13 mouse cellular contexts compared by ENCODE assay signal in the genomic region with DNA sequence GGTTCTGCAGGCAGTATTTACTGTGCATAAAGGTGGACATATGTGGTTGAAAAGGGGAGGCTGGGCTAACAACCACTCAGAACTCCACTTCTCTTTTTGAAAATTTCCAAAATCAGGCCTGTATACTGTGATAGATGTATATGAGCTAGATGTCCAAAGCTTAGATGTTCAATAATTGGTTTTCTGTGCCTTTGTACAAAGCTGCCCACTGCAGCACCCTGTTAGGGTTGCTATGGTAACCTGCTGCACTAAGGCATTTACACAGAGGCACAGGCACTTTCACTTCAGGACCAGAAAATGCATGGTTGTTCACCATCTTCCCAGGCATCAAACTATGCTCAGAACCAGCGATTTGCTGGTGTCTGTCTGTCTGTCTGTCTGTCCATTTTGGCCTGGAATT. TPM values are rescaled to one million over a fixed set of nuclear protein-coding genes. Genes with fewer than 3 reads are reported as not detected.
DNase-seq lines count a peak whose midpoint lies in the region; ATAC-seq lines count a peak whose summit lies in the region.
"Had no signal": no experiment of that assay in that cellular context is flagged by ENCODE, and none has a peak within 500 bp of the region (broad histone marks: within the 10 kb centered on the region; RNA-seq: fewer than 3 reads in every experiment).

No protein-coding gene starts in this region.

- no peaks in the 10 kb centered on the region for H3K36me3 ChIP-seq in neural tube, embryonic 11.5 days (ENCODE audit: control insufficient read depth, insufficient read depth, low read length)
- no peaks in the 10 kb centered on the region; the same call in 1 of the 2 replicates for H3K36me3 ChIP-seq in forebrain, embryonic 14.5 days (ENCODE audit: control insufficient read depth, insufficient read depth, low read length)
- no peaks in the 10 kb centered on the region for H3K36me3 ChIP-seq in midbrain, embryonic 11.5 days (ENCODE audit: control insufficient read depth, insufficient read depth, low read length)
- H3K36me3 ChIP-seq: embryonic facial prominence, embryonic 15.5 days had no signal

- peak overlapping the region; percentile 16; the same call in 1 of the 2 replicates for H3K4me3 ChIP-seq in neural tube, embryonic 11.5 days (ENCODE audit: low read depth, low read length)
- H3K4me3 ChIP-seq in forebrain, embryonic 14.5 days (ENCODE audit: low read depth, low read length), result peak overlapping the region; percentile 51
- H3K4me3 ChIP-seq in midbrain, embryonic 11.5 days (ENCODE audit: low read depth, low read length), result peak overlapping the region; percentile 57
- H3K4me3 ChIP-seq: embryonic facial prominence, embryonic 15.5 days had no signal

- no peak overlapping the region for H3K9ac ChIP-seq in neural tube, embryonic 11.5 days (ENCODE audit: low read length)
- peak overlapping the region; percentile 90; the same call in 1 of the 2 replicates for H3K9ac ChIP-seq in forebrain, embryonic 14.5 days (ENCODE audit: low read length)
- H3K9ac ChIP-seq in midbrain, embryonic 11.5 days (ENCODE audit: low read length), result peak overlapping the region; percentile 10; the same call in 1 of the 2 replicates
- H3K9ac ChIP-seq: embryonic facial prominence, embryonic 15.5 days had no signal

- 0 out of 2 replicates have a peak, but pooled peaks cover 2% of the 10 kb centered on the region for H3K27me3 ChIP-seq in neural tube, embryonic 11.5 days (ENCODE audit: control insufficient read depth, insufficient read depth, low read length)
- no peaks in the 10 kb centered on the region for H3K27me3 ChIP-seq in forebrain, embryonic 14.5 days (replicated peaks; ENCODE audit: control insufficient read depth, insufficient read depth, low read length)
- H3K27me3 ChIP-seq in midbrain, embryonic 11.5 days (ENCODE audit: control insufficient read depth, insufficient read depth, low read length), result no peaks in the 10 kb centered on the region

- 30% methylated on average over 1 of the region's 1 CpGs for WGBS in neural tube, embryonic 11.5 days
- 21% methylated on average over 1 of the region's 1 CpGs for WGBS in forebrain, embryonic 14.5 days
- WGBS in midbrain, embryonic 11.5 days, result 42% methylated on average over 1 of the region's 1 CpGs

- no peak overlapping the region for H3K27ac ChIP-seq in neural tube, embryonic 11.5 days (ENCODE audit: low read depth, low read length)
- H3K27ac ChIP-seq in forebrain, embryonic 14.5 days (ENCODE audit: low read depth, low read length), result no peak overlapping the region
- no peak overlapping the region for H3K27ac ChIP-seq in midbrain, embryonic 11.5 days (ENCODE audit: low read depth, low read length)
- H3K27ac ChIP-seq: embryonic facial prominence, embryonic 15.5 days had no signal

- H3K4me1 ChIP-seq in neural tube, embryonic 11.5 days (ENCODE audit: control insufficient read depth, insufficient read depth, low read length), result peaks cover 16% of the 10 kb centered on the region; the same call in 1 of the 2 replicates
- peaks cover 27% of the 10 kb centered on the region for H3K4me1 ChIP-seq in forebrain, embryonic 14.5 days (ENCODE audit: control insufficient read depth, insufficient read depth, low read length)
- peaks cover 16% of the 10 kb centered on the region for H3K4me1 ChIP-seq in midbrain, embryonic 11.5 days (ENCODE audit: control insufficient read depth, insufficient read depth, low read length)

- DNase-seq in neural tube, embryonic 11.5 days (ENCODE audit: low spot score), result peak; percentile 47
- DNase-seq in neural tube, embryonic 10.5 days (ENCODE audit: extremely low spot score, low spot score), result no peak
- peak; percentile 86 for DNase-seq in forebrain, embryonic 14.5 days (ENCODE audit: low spot score)
- DNase-seq in midbrain, embryonic 11.5 days (ENCODE audit: low spot score, missing footprints), result peak; percentile 84
- no peak for DNase-seq in kidney, adult 11 months
- no peak for DNase-seq in kidney, postnatal 25 days
- DNase-seq in spleen, adult 12 weeks (ENCODE audit: low spot score), result no peak
- DNase-seq in heart, adult 11 months, result no peak
- DNase-seq: gastrocnemius, postnatal 25 days; kidney, adult 9 months; right cerebral cortex, postnatal 14 days had no signal

- ATAC-seq in neural tube, embryonic 11.5 days (ENCODE audit: insufficient read depth, low FRiP score, low TSS enrichment), result peak; percentile 59
- ATAC-seq in forebrain, embryonic 14.5 days, result peak; percentile 49
- peak; percentile 71 for ATAC-seq in midbrain, embryonic 11.5 days (ENCODE audit: low FRiP score)

- H3K9me3 ChIP-seq in neural tube, embryonic 11.5 days (ENCODE audit: control insufficient read depth, low read length), result no peaks in the 10 kb centered on the region
- no peaks in the 10 kb centered on the region for H3K9me3 ChIP-seq in forebrain, embryonic 14.5 days (replicated peaks; ENCODE audit: control insufficient read depth, low read length)
- no peaks in the 10 kb centered on the region for H3K9me3 ChIP-seq in midbrain, embryonic 11.5 days (ENCODE audit: control insufficient read depth, low read length)
- H3K9me3 ChIP-seq: embryonic facial prominence, embryonic 15.5 days had no signal

- H3K4me2 ChIP-seq in neural tube, embryonic 11.5 days (ENCODE audit: low read depth), result peak overlapping the region; percentile 52
- peak overlapping the region; percentile 76 for H3K4me2 ChIP-seq in forebrain, embryonic 14.5 days (ENCODE audit: low read length)
- H3K4me2 ChIP-seq in midbrain, embryonic 11.5 days, result peak overlapping the region; percentile 68
- H3K4me2 ChIP-seq: embryonic facial prominence, embryonic 15.5 days had no signal

RNA-seq across cellular contexts. Expression of a gene that starts 2.4 kb away (rescaled TPM):
- 13.5 and 15.8 TPM in 2 replicates for polyA plus RNA-seq in neural tube, embryonic 11.5 days (2014; fragmentation: Nextera tagmentation; extraction: Ambion mirVana)
- 38.4 and 40.1 TPM in 2 replicates for polyA plus RNA-seq in forebrain, embryonic 14.5 days (2014; fragmentation: Nextera tagmentation; extraction: Ambion mirVana)
- 20.1 and 20.7 TPM in 2 replicates for polyA plus RNA-seq in midbrain, embryonic 11.5 days (2014; fragmentation: Nextera tagmentation; extraction: Ambion mirVana)
- polyA plus RNA-seq: liver, embryonic 16.5 days had no signal

RNA-seq across cellular contexts. Expression of a gene that starts 8.3 kb away (rescaled TPM):
- polyA plus RNA-seq in neural tube, embryonic 11.5 days (2014; fragmentation: Nextera tagmentation; extraction: Ambion mirVana), result 3.5 and 3.9 TPM in 2 replicates
- 23.6 and 36.7 TPM in 2 replicates for polyA plus RNA-seq in forebrain, embryonic 14.5 days (2014; fragmentation: Nextera tagmentation; extraction: Ambion mirVana)
- polyA plus RNA-seq in midbrain, embryonic 11.5 days (2014; fragmentation: Nextera tagmentation; extraction: Ambion mirVana), result 3.8 and 4.3 TPM in 2 replicates
- polyA plus RNA-seq: liver, embryonic 16.5 days had no signal

Comparison
In these comparisons a context has a peak if more than half of its experiments do, and no peak if none do; other contexts are left out.
1. DNase-seq: peak in neural tube, embryonic 11.5 days (single experiment), forebrain, embryonic 14.5 days (single experiment) and midbrain, embryonic 11.5 days (single experiment); none in neural tube, embryonic 10.5 days (single experiment), kidney, adult 11 months (single experiment), kidney, postnatal 25 days (0 of 2), spleen, adult 12 weeks (single experiment) and heart, adult 11 months (single experiment).
2. Peak in every context shown above with its lines, with median percentiles within 50 percentile points of each other: ATAC-seq, H3K4me2 ChIP-seq and H3K4me3 ChIP-seq.